Mouse (Mus musculus) right cerebral cortex, adult 18-20 months (tissue): ENCODE data around the gene Psmd2.
A peak's percentile ranks its signal among the peaks of the same experiment; 100 is the strongest.

ENCODE experiments used
- DNase-seq: peaks from one replicate; pipeline ENCODE4 v3.0.0; 2022; ENCODE audit warnings: mixed read lengths

Gene Psmd2

GRCm38 (mm10) chr16:20703071-20703470 lies 51.6 kb downstream of the Psmd2 start:
- no peak for DNase-seq

GRCm38 (mm10) chr16:20703699-20704400 lies 52.4 kb downstream of the Psmd2 start:
- no peak for DNase-seq

GRCm38 (mm10) chr16:20705786-20706185 lies 54.3 kb downstream of the Psmd2 start:
- DNase-seq = no peak

GRCm38 (mm10) chr16:20706407-20707055 lies 55.1 kb downstream of the Psmd2 start:
- DNase-seq = no peak

- DNase-seq = no peak
Observed at GRCm38 (mm10) chr16:20708220-20708938, 56.9 kb downstream of the Psmd2 start.

GRCm38 (mm10) chr16:20708939-20709734 lies 57.7 kb downstream of the Psmd2 start:
- peak; percentile 12 for DNase-seq

- DNase-seq = no peak
Observed at GRCm38 (mm10) chr16:20710370-20710769, 58.9 kb downstream of the Psmd2 start.

GRCm38 (mm10) chr16:20710810-20711209 lies 59.4 kb downstream of the Psmd2 start:
- no peak for DNase-seq

GRCm38 (mm10) chr16:20712190-20712589 lies 60.7 kb downstream of the Psmd2 start:
- DNase-seq = no peak

GRCm38 (mm10) chr16:20712889-20713288 lies 61.4 kb downstream of the Psmd2 start:
- no peak for DNase-seq
